Mouse (Mus musculus): ENCODE results near the gene Gch1.

Gene Gch1

DNA sequence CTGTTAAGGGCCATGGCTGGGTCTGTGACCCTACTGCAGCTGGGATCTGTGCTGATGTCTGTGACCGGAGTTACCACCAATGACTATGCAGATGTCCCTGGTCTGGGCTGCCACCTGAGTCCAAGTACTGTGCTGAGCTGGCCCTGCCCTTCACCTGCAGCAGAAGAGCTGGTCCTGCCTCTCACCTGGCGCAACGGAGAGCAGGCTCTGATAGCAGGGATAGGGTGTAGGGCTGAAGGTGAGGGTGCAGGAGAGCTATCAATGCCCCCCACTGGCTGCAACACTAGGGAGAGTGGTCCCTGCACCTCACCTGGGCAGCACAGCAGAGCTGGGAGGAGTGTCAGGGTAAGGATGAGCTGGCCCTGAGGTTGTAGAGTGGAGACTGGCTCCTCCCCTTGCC is 17.4 kb upstream of the Gch1 start:
- no peak for DNase-seq (ENCODE audit: low read depth, low spot score)

DNA sequence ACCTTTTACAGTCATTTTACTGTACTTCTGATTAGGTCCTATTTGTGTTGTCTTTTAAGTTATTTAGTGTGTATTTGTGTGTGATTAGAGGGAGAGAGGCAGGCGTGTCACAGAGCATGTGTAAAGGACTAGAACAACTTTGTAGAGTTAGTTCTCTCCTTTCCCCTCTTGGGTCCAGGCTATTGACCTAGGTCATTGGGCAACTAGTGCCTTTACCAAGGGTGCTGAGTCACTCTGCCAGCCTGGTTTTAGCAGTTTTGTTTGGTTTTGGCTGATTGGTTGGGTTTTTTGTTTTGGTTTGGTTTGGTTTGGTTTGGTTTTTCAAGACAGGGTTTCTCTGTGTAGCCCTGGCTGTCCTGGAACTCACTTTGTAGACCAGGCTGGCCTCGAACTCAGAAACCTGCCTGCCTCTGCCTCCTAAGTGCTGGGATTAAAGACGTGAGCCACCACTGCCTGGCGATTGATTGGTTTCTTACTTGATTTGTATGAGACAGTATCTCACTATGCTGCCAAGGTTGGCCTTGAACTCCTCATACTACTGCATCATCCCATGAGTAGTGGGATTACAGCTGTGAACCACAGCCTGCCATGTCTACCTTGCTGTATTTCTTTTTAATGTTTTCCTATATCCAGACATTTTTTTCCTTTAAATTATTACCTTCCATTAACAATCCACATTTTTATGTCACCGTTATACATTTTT is 16.2 kb upstream of the Gch1 start:
- no peak for DNase-seq (ENCODE audit: low read depth, low spot score)

DNA sequence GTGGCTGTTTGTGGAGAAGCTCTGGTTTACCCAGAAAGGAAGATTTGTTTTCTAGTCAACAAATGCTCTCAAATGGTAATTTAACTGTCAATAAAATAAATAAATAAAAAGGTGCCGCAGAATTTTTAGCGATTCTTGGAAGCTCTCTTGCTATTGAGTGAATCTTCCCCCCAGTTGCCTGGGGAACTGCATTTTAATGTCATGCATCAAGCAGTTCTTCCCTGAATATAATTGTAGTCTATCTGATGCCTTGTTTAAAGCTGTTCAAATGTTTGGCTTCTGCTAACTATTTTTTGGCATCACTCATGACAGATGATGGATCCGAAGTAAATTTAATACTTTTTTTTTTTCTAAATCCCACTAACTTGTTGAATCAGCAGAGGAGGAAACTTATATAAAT is 8.1 kb upstream of the Gch1 start:
- DNase-seq (ENCODE audit: low read depth, low spot score): no peak

DNA sequence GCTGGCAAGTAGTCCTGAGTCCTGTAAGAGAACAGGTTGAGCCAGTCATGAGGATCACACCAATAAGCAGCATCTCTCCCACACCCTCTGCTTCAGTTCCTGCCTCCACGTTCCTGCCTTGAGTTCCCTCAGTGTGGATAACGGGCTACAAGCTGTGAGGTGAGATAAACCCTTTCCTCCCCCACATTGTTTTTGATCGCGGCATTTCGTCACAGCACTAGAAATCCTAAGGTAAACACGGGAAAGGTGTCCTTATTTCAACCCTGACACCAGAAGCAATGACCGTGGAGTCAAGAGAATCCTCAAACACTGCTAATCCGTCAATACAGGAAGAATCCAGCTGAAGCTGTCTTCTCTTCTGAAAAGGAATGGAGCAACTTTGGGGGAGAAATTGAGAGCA is 7.5 kb upstream of the Gch1 start:
- DNase-seq (ENCODE audit: low read depth, low spot score): no peak

DNA sequence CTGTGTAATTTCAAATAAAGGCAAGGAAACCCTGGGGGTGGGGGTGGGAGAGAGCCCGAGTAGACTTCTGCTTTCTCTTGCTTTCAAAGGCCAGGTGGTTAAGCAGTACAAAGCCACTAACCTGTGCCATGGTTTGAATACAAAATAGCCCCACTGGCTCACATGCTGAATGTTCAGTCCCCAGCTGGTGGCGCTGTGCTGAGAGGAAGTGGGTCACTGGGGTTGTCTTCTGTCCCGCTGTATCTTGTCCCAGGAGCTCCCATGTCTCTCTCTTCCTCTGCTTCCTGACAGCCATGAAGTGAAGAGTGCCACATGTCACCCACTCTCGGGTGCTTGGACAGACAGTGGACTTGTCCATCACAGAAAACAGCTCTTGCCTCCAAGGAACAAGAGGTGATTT is 4.9 kb upstream of the Gch1 start:
- DNase-seq (ENCODE audit: low read depth, low spot score): peak; percentile 58

DNA sequence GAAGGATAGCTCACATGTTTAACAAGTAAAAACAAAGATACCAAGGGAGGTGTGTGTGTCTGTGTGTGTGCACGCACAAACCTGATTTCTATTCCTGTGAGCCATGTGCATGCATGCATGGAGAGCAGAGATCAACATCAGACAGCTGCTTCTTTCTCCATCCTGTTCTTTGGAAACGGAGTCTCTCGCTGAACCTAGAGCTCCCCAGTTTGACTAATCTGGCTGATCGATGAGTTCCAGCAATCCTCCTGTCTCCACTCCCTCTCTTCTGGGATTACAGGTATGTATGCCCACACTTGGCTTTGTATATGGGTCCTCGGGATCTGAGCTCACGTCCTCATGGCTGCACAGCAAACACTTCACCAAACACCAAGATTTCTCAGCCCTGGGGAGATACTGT is 4.3 kb upstream of the Gch1 start:
- no peak for DNase-seq (ENCODE audit: low read depth, low spot score)

DNA sequence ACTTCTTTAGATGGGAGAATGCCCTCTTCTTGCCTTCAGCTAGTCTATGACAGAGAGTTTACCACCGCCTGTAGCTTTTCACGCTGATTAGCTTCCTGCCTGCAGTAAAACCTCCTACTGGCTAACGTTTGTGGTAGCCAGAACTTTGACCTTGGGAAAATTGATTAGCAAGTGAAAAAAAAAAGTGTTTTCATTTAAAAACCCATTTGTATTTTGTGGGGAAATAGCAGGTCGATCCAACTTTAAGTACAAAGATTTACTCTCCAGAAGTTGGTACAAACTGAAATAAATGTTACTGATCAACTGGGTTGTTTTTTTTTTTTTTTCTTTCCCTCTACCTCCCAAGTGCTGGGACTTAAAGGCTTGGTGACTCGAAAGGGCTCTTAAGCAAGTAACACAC is 2.6 kb upstream of the Gch1 start:
- DNase-seq (ENCODE audit: low read depth, low spot score): no peak

DNA sequence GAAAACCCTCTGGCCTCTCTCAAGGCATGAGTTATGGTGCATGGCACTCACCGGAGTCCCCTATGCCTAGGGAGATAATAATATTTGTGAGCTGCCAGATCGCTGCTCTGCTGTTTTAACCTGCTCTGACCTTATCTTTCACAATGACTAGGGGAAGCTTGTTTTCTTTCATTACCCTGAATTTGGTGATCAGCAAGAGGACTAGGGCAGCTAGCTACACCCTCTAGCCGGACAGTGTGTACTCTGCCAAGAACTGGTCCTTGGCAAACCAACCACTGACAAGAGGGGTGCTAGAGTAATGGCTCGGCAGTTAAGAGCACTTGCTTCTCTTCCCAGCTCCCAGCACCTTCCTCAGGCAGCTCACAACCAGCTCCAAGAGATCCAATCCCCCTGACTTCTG is 1.4 kb upstream of the Gch1 start:
- no peak for DNase-seq (ENCODE audit: low read depth, low spot score)

DNA sequence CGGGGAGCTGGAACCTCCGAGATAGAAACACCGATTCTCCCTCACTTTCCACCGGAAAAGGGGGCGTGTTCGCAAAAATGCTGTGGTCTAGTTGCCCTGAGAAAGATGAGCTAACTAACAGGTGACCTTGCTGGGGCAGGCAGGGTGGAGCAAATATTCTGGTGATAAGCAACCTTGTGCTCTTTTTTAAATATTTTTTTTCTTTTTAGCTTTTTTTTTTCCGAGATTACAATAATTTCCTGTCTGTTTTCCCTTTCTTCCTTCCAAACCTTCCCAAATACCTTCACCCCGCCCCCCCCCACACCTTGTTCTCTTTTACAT is 382 bp upstream of the Gch1 start:
- no peak for DNase-seq (ENCODE audit: low read depth, low spot score)

DNA sequence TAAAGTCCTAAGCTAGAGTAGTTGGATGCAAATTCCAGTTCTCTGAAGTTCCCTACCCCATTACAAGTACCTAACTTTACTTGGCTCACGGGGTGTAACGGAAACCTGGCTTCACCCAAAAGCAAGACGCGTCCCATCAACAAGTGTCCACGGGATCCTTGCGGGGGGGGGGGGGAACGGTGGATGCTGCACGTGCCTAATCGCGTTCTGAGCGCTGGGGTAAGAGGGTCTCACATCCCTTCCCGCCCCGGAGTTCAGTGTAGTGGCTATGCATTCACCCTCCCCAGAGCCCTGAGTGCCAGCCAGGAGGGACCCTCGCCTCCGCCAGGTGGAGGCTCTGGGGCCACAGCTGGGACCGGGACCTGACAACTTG is 752 bp downstream of the Gch1 start:
- no peak for DNase-seq (ENCODE audit: low read depth, low spot score)

DNA sequence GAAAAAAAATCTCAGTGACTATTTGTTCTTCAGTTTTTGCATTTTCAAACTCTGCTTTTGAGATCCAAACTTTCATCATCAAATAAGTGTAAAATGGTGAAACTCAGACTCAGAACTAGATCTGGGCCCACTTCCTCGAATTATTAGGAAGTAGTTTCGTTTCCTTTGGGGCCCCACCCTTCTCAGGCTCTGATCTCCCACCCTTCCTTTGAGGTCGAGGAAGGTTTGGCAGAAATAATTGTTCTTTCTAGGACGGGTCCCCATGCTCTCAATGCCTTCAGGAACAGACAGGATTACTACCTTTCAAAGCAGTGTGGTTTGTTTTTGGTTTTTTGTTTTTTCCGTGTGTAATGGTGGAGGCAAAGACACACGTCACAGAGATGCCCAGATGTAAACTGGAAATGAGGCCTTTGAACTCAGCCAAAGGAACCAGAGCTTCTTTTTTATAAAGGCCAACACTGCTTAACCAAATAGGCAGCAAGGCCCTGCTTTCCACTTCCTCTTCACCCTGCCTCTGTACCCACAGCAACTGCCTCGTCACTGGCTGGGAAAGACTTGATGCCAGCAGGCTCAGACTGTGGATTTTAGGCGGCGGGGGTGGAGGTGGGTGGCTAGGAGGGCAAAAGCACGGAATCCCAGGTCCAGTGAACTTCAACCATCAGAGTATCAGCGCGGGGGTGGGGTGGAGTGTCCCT is 1.4 kb downstream of the Gch1 start:
- DNase-seq (ENCODE audit: low read depth, low spot score): no peak

DNA sequence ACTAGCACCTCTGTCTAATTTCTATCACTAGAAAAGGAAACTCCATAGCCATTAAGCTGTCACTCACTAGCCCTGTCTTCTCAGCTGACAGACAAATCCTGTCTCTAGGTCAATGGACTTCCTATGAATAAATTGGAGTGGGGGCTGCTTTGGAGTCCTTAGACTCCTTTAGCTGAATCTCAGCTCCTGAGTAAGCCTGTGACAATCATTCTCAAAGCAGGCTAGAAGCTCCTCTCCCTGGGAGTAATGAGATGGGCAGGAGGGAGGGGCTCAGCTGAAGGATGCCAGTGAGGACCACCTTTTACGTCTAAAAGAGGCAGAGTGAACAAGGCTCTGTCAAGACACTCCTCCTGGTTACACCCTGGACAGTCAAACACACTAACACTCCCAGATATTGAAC is 2.0 kb downstream of the Gch1 start:
- DNase-seq (ENCODE audit: low read depth, low spot score): no peak

DNA sequence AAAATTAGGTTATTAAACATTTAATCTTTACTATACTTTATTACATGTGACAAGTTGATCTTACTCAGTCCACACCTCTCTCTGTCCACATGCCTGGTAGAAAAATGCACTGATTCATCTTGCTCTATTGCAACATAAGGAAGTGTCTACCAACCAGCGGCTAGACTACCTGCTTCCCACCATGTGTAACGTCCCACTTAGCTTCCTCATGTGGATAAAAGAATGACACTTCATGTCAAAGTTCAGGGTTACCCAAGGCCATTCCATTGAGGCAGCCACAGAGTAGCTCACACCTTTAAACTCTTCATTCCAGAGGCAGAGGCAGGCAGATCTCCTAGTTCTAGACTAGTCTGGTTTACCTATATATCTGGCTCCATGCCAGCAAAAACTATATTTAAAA is 2.7 kb downstream of the Gch1 start:
- no peak for DNase-seq (ENCODE audit: low read depth, low spot score)

DNA sequence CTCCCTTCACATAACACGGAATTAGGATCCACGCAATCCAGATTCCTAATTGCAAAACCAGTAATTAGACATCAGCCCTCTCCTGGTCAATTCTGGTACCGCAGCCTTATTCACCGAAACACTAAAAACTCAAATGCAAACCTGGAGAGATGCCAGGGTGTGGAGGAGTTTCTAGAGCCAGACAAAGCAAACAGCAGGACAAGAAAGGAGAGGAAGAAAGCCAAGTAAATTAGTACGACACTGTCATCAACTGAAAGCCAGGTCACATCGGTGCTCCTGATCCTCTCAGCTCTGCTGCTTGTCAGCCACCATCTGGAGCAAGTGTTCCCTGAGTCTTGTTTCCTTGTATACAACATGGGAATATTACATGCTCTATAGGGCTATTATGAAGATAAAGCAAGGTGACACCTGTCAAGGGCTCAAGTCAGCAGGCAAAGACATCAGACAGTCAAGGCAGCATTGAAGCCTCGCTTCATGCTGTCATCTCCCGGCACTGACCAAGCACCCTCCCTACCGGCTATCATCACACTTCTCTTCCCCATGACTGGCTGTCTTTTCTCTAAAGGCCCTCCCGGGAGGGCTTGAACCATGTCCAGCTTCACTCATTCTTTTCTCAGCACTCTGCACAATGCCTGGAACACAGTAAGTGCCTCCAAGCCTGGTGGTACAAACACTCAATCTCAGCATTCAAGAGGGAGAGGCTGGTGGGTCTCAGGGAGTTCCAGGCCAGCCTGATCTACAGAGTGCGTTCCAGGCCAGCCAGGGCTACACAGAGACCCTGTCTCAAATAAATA is 7.5 kb downstream of the Gch1 start:
- DNase-seq (ENCODE audit: low read depth, low spot score): peak; percentile 47

DNA sequence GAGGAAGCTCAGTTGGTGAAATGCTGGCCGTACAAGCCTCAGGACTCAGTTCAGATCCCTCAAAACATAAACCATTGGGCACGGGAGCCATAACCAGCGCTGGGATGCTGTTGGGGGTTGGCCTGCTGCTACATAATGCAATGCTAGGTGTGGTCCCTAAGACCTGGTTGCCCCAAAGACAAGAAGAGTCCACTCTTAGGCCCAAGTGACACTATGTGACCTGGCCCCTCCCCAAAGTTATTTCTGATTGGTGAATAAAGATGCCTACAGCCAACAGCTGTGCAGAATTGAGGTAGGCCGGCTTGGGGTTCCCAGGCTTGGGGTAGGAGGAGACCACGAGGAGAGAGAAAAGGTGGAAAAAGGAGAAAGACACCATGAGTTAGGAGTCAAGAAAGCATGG is 10.4 kb downstream of the Gch1 start:
- DNase-seq (ENCODE audit: low read depth, low spot score): no peak

DNA sequence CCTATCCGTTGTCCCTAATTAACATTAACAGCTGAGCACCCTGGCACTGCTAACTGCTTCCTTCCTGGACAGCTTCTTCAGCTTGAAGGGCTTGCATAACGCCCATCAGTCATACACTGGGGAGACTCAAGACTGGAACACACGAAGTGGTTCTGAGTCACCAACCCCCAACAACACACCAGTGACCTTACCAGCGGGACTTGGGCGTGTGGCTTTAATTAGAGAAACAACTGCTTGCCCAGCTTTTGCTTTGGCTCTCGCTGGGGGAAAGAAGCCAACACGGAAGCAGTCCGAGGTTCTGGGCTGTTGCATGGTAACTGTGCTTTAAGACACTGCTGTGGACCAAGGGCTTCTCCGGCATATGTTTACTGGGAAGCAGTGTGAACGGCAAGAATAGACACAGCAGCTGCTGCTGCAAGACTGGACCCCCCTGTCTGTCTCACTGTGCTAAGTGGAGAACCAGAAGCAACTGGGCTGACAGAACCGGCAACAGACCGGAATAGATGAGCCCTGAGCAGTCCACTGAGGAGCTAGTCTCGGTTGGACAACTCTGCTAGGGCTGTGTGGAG is 11.3 kb downstream of the Gch1 start:
- no peak for DNase-seq (ENCODE audit: low read depth, low spot score)

DNA sequence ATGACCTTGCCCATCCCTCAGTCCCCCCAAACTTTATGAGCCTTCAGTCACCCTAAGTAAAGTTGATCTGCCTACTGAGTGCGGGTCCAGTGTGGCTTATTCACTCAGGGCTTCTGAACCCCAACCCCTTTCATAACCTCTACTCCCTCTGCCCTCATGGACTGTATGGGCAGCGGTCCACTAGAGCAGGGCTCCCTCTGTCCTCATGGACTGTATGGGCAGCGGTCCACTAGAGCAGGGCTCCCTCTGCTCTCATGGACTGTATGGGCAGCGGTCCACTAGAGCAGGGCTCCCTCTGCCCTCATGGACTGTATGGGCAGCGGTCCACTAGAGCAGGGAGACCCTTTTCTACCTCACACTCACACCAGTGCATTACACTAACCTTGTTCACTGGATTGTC is 13.0 kb downstream of the Gch1 start:
- no peak for DNase-seq (ENCODE audit: low read depth, low spot score)

DNA sequence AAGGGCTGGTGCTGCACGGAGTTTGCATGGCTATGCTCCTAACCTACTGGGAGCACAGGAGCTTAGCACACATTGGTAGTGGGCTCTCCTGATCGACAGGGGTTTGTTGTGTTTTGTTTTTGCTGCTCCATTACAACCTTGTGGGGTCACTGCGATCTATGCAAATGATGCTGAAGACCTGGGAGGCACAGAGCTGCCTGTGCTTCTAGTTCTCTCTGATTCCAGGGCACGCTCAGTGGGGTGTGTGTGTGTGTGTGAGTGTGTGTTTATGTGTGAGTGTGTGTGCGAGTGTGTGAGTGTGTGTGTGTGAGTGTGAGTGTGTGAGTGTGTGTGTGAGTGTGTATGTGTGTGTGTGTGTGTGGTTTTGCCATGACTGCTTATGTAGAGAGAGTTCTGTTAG is 14.1 kb downstream of the Gch1 start:
- DNase-seq (ENCODE audit: low read depth, low spot score): no peak

DNA sequence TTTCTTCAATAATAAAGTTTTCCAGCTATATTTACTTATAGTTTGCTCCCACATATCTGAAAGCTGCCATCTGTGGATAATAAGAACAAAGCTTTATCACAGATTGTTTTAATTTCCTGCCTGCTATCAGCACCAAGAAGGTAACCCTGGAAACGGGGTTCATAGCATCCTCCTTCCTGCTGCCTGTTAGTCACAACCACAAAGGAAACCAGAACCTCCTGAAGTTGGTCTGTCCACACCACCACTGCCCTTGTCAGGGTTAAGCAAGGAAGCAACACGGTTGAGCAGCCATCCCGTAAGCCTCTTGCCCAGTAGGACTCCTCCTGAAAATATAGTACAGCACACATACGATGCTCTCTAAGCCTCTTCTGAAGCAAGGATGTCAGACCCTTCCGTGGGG is 17.1 kb downstream of the Gch1 start:
- DNase-seq (ENCODE audit: low read depth, low spot score): no peak

DNA sequence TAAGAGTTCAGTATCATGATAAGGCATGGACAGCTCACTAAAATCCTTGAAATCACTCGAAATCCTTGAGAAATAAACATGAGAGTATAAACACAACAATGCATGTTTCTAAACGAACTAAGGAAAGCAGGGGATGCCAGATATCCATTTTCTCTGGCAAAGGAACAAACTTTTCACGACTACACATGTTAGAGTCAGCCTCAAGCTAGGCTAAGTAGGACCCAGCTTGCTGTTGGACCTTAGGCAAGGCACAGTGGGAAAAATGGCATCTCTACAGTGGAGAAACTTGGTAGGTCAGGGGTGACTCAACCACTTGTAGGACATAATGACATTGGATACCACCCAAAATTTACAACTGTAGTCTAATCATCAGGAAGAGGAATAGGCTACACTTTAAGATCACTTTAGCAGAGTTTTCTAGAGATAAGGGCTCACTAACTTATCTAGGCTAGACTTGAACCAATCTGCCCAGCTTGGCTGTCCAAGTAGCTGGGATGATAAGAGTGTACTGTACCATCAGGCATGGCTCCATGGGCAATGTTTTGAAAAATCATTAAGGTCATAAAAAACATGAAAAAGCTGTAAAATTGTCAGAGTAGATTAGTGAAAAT is 18.6 kb downstream of the Gch1 start:
- no peak for DNase-seq (ENCODE audit: low read depth, low spot score)

DNA sequence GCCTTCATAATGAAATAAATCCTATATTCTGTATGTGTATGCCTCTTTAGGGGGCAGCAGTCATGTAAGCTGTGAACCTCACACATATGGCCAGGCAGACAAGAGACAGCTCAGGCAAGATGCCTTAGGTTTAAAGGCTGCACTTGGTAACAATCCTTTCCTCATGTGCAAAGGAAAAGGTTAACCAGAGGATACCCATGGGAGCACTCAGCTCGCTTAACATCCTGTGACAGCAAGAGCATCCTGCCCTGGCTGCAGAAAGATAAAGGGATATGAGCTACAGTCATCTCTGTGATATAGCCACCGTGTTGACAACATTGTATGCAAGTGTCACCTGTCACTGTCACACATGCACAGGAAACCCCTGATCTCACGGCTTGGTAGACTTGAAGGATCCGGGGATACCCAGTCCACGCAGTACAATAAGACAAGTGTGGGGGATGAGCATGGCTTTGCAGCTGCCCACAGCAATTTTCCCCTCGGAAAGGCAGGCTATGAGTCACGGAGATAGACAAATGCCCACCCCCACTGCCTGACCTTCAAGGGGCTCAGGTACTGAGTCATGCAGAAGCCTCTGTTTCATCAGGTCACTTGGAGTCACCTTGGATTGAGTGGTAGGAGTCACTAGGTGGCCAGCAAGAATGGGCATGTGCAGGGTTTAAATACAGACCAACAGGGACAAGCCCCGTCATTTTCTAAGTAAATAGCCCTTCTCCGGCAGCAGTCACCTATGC is 19.4 kb downstream of the Gch1 start:
- no peak for DNase-seq (ENCODE audit: low read depth, low spot score)

DNA sequence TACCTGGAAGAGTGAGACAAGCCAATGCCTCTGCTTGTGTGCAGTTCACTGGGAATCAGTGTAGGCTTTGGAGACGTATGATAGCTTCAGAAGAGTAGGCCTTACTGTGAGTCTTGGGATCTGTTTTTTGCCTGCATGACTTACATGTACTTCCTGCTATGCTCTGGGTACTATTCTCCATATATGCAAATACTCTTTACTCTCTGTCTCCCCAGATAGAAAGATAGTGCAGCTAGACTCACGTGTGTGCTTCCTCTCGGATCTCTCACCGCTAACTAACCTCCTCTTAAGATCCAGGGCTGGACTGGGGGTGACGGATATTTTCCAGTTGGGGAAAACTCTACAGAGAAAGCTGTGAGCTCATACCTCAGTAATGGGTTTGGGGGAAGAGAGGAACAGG is 23.5 kb downstream of the Gch1 start:
- DNase-seq (ENCODE audit: low read depth, low spot score): no peak

Measured in ZHBTc4 (cell line).